Mouse (Mus musculus) C2C12 (cell line): ENCODE data around the gene Dhdh. TPM values are rescaled to one million over a fixed set of nuclear protein-coding genes. Genes with fewer than 3 reads are reported as not detected.
"Not testable (repeated sequence)": the region's sequence is repeated elsewhere in the genome, so short reads cannot be mapped to it uniquely, and the experiment has no call there.

Experiments used
- H3K27me3 ChIP-seq: one replicate; pipeline ENCODE4 v1.6.1; 2011; ENCODE audit not compliant: control insufficient read depth, insufficient read depth, insufficient read length
- H3K36me3 ChIP-seq: one replicate; pipeline ENCODE4 v1.6.1; 2011; ENCODE audit not compliant: control insufficient read depth, insufficient read depth
- H3K4me3 ChIP-seq: one replicate; pipeline ENCODE4 v1.5.1; 2011; ENCODE audit warnings: mild to moderate bottlenecking, control low read depth; ENCODE audit not compliant: poor library complexity, insufficient read depth, severe bottlenecking
- H3K79me2 ChIP-seq: one replicate; pipeline ENCODE4 v1.6.1; 2011; ENCODE audit not compliant: control insufficient read depth, insufficient read depth
- H3K79me3 ChIP-seq: one replicate; pipeline ENCODE4 v1.6.1; 2011; ENCODE audit warnings: low read depth, control low read depth
- H3ac ChIP-seq: one replicate; pipeline ENCODE3; 2011; ENCODE audit warnings: low read depth; ENCODE audit not compliant: control insufficient read depth, insufficient read length
- CEBPB ChIP-seq: IDR thresholded peaks from one replicate; pipeline ENCODE4 v1.6.1; 2011; ENCODE audit warnings: low read depth, mild to moderate bottlenecking, control low read depth, moderate library complexity
- CTCF ChIP-seq: IDR thresholded peaks from one replicate; pipeline ENCODE4 v1.5.1; 2011; ENCODE audit not compliant: control insufficient read depth, insufficient read depth, insufficient read length
- FOSL1 ChIP-seq: IDR thresholded peaks from one replicate; pipeline ENCODE4 v1.8.0; 2011; ENCODE audit warnings: mild to moderate bottlenecking, low read length; ENCODE audit not compliant: poor library complexity, insufficient read depth, severe bottlenecking
- MAX ChIP-seq: IDR thresholded peaks from one replicate; pipeline ENCODE4 v1.6.1; 2011; ENCODE audit warnings: mild to moderate bottlenecking, control low read depth
- MYOD1 ChIP-seq: IDR thresholded peaks from one replicate; pipeline ENCODE4 v1.6.1; 2011; ENCODE audit warnings: low read depth; ENCODE audit not compliant: control insufficient read depth, insufficient read length
- MYOG ChIP-seq: IDR thresholded peaks from one replicate; pipeline ENCODE4 v1.6.1; 2011; ENCODE audit not compliant: control insufficient read depth, insufficient read length; ENCODE audit errors: extremely low read depth
- USF1 ChIP-seq: IDR thresholded peaks from one replicate; pipeline ENCODE4 v1.6.1; 2011; ENCODE audit warnings: low read depth, mild to moderate bottlenecking, control low read depth, moderate library complexity
- polyA plus RNA-seq: library from polyadenylated mRNA; unstranded; fragments of >200 nt; fragmentation: generic; extraction: Trizol; gene quantifications from one replicate; pipeline ENCODE4 v1.2.1, GENCODE M21; 2012; ENCODE audit warnings: missing spikeins

Gene Dhdh
- polyA plus RNA-seq, 1 experiment: 0.07 TPM

GRCm38 (mm10) chr7:45522194-45522752 is 33.7 kb upstream of the Dhdh start:
- Histone ChIP-seq H3K4me3 (no peak overlapping the region), H3K79me3 (peaks cover 14% of the 10 kb centered on the region), H3K79me2 (peaks cover 19% of the 10 kb centered on the region), H3K27me3 (no peaks in the 10 kb centered on the region), H3ac (no peak overlapping the region), H3K36me3 (peaks cover 21% of the 10 kb centered on the region)
- TF ChIP-seq USF1 (no peak), CEBPB (no peak), FOSL1 (no peak), CTCF (no peak), MYOD1 (no peak), MAX (no peak), MYOG (no peak)

- H3K79me2 ChIP-seq: peaks cover 19% of the 10 kb centered on the region
- peaks cover 14% of the 10 kb centered on the region for H3K79me3 ChIP-seq
- no peaks in the 10 kb centered on the region for H3K27me3 ChIP-seq
- TF ChIP-seq FOSL1 (no peak), MAX (no peak), CTCF (no peak), USF1 (no peak)
- peak overlapping the region; percentile 6 for H3K4me3 ChIP-seq
- peaks cover 21% of the 10 kb centered on the region for H3K36me3 ChIP-seq
- no peak overlapping the region for H3ac ChIP-seq
Observed at GRCm38 (mm10) chr7:45521728-45522184, 33.2 kb upstream of the Dhdh start.

GRCm38 (mm10) chr7:45520605-45521004 is 32.0 kb upstream of the Dhdh start:
- Histone ChIP-seq H3ac (no peak overlapping the region), H3K4me3 (no peak overlapping the region), H3K27me3 (no peaks in the 10 kb centered on the region), H3K79me2 (peaks cover 14% of the 10 kb centered on the region), H3K79me3 (peaks cover 13% of the 10 kb centered on the region), H3K36me3 (peaks cover 21% of the 10 kb centered on the region)
- TF ChIP-seq USF1 (no peak), CEBPB (no peak), MAX (no peak), MYOG (no peak), MYOD1 (no peak), CTCF (no peak), FOSL1 (no peak)

- no peak overlapping the region for H3ac ChIP-seq
- peaks cover 2% of the 10 kb centered on the region for H3K79me3 ChIP-seq
- TF ChIP-seq MAX: no peak
- no peak for TF ChIP-seq USF1
- no peak for TF ChIP-seq FOSL1
- TF ChIP-seq MYOG: no peak
- no peak for TF ChIP-seq CTCF
- no peaks in the 10 kb centered on the region for H3K27me3 ChIP-seq
- peaks cover 3% of the 10 kb centered on the region for H3K79me2 ChIP-seq
- no peak overlapping the region for H3K4me3 ChIP-seq
- H3K36me3 ChIP-seq: peaks cover 20% of the 10 kb centered on the region
Observed at GRCm38 (mm10) chr7:45519345-45520120, 30.9 kb upstream of the Dhdh start.

GRCm38 (mm10) chr7:45518618-45519017 is 30.0 kb upstream of the Dhdh start:
- H3ac ChIP-seq: no peak overlapping the region
- no peaks in the 10 kb centered on the region for H3K27me3 ChIP-seq
- no peaks in the 10 kb centered on the region for H3K79me3 ChIP-seq
- TF ChIP-seq MYOD1: no peak
- no peak for TF ChIP-seq CEBPB
- no peak for TF ChIP-seq MAX
- no peak for TF ChIP-seq MYOG
- TF ChIP-seq FOSL1: no peak
- TF ChIP-seq USF1: no peak
- no peak for TF ChIP-seq CTCF
- no peak overlapping the region for H3K4me3 ChIP-seq
- no peaks in the 10 kb centered on the region for H3K79me2 ChIP-seq
- peaks cover 15% of the 10 kb centered on the region for H3K36me3 ChIP-seq

GRCm38 (mm10) chr7:45516846-45517245 is 28.2 kb upstream of the Dhdh start:
- H3K79me2 ChIP-seq, H3K79me3 ChIP-seq, H3K4me3 ChIP-seq, H3ac ChIP-seq, H3K36me3 ChIP-seq, H3K27me3 ChIP-seq: not testable (repeated sequence)
